Mouse (Mus musculus): ENCODE measurements around the gene Fmc1.
A peak's percentile ranks its signal among the peaks of the same experiment; 100 is the strongest.
"Not testable (repeated sequence)": the region's sequence is repeated elsewhere in the genome, so short reads cannot be mapped to it uniquely, and the experiment has no call there.

Gene Fmc1

DNA sequence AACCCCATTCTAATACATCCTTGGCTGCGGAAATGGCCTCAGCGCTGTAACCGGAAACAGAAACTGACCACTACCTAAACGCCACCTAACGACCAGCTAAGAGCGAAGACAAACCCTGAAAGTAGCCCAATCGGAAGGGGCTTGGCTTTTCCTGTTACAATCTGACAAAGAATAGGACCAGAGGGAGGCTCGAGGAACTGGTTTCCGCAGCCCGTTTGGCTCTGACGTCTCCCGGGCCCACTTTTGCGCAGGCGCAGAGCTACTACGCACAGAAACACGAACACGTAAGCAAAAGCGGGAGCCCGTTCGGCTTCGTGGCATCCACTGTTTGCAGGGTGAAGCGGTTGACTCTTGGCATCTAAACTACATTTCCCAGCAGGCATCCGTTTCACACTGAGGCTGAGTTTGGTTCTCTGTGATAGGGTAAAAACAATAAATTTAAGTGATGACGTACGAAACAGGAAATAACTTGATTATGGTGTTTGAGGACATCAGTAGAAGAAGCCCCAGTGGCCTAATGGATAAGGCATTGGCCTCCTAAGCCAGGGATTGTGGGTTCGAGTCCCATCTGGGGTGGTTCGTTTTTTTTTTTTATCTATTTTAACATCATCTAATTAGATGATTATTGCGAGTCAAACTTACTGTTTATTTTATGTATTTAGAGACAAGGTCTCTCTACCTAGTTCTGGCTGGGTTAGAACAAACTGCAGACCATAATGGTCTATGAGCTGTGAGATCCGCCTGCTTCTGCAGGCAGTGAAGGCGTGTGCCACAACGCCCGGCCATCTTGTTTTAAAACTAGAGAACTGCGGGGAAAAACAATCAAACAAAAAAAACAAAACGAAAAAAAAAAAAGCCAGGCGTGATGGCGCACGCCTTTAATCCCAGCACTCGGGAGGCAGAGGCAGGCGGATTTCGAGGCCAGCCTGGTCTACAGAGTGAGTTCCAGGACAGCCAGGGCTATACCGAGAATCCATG lies at the start of gene Fmc1:
Fmc1 (plus strand) TSS at position 75 of the 978 bp plus-strand sequence.
- DNase-seq, result peak; percentile 100

DNA sequence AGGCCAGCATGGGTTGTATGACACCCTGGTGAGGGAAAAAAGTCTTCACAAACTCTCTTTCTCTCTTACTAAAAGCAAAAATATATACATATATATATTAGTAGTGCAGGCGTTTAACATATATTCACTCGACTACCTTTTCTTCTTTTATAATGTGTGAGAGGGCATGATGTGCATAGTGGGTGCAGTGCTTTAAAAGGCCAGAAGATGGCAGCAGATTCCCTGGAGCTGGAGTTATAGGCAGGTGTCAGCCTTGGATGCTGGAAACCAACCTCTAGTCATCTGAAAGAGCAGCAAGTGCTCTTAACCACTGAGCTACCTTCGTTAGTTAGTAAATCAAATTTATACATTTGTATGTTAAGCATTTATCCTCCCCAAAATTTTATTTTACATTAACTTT lies 40.8 kb upstream of the Fmc1 start:
- peak; percentile 15 for DNase-seq

DNA sequence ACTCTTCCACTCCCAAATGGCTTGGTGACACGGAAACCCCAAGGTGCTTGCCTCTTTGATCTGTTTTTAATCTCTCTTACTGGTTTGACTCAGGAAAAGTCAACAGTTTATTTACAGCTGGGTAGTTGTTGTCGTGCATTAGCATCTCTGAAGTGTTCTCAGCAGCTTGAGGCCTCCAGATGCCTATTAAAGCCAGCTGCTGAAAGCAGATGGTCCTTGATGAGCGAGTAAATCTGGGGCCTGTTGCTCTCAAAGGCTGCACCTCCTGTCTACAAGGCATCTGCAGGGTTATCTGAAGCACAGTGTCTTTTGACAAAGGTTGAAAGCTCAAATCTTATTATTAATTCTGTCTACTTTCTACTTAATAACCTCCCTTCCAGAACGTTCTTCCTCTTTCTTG lies 37.7 kb upstream of the Fmc1 start:
- DNase-seq, result no peak

DNA sequence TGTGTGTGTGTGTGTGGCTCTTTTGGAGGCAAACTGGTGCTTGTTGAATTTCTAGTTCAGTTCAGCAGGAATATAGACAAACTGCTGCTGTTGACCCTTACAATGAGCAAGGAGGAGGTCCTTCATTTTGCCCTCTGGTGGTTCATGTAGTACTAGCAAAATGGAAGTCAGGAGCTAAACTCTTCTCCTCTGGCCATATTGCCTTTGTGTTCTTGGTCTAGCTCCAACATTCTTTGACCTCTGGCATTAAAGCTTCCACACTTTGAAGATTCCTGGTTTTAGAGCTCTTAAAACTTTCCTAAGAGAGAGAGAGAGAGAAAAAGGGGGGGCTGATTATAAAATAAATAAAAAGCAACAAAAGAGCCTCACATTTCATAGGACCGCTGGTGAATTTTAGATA lies 21.2 kb upstream of the Fmc1 start:
- no peak for DNase-seq

DNA sequence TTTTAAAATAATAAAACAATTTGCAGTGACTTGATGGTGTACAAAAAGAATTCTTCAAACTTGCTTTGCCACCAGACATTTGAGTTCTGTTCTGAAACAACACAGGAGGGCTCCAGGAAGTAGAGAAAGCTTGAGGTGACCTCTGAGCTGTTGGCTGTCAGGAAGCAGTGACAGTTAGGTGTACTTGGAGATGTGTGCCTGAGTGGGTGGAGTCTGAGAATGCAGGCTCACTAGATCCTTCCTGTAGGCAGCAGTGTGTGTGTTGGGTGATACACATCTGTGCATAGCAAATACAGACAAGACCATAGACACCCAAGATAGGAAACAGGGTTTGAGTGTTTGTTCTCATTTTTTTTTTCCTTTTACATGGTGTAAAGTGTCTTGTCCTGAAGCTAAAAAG lies 20.5 kb upstream of the Fmc1 start:
- DNase-seq, result no peak

DNA sequence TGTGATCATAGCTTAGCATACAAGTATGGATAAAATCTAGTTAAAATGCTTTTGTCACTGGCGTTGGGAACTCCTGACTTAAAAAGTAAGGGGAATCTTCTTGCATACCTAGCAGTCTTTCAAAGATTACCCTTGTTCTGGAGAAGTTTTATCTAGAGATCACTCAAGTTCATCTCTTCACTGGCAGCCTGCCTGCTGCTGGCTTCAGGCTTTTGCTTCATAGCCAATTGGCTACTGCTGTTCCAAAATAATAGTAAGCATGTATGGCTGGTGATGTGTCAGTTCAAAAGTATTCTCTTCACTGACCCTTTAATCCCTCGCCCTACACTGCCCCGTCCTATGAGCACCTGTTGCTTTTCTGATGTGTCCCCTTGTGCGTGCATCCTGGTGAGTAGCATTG lies 18.1 kb upstream of the Fmc1 start:
- no peak for DNase-seq

DNA sequence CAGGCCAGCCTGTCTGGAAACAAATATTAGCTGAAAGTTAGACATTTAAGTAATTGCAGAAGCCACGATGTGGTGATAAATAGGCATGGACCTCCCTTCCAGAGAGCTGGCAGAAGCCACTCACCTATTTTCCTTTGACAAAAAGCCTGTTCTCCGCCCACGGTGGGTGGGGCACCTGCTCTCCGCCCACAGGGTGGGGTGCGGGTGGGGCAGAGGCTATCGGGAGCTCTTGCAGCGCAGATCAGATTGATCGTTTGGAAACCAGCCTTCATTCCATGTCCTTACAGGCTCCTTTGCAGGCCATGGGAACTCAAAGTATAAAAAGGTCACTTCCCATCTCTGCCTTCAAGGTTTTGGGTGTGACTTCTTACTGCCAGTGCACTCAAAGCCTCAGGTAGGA lies 9.5 kb upstream of the Fmc1 start:
- no peak for DNase-seq

DNA sequence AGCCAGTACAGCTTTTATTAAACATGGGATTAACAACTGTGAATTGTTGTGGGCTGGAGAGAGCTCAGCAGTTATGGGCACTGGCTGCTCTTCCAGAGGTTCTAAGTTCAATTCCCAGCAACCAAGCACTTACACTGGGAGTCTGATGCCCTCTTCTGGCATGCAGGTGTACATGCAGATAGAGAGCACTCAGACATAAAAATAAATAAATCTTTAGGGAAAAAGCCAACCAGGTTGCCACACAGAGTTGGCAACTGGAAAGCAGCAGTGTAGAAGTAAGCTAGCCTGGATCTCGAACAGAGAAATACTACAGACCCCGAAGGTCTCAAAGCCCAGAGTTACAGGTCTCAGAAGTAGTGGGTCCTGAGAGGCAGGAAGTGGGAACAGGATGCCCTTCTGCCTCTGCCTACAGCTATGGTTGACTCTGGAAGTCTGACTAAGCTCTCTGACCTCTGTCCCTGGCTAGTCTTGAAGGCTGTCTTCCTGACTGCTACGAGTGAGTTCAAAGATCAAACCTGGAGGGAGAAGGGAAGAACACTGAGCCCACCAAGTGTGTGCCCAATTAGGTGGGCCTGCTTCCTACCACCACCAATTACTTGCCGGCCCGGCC lies 2.0 kb upstream of the Fmc1 start:
- DNase-seq, result peak; percentile 31

DNA sequence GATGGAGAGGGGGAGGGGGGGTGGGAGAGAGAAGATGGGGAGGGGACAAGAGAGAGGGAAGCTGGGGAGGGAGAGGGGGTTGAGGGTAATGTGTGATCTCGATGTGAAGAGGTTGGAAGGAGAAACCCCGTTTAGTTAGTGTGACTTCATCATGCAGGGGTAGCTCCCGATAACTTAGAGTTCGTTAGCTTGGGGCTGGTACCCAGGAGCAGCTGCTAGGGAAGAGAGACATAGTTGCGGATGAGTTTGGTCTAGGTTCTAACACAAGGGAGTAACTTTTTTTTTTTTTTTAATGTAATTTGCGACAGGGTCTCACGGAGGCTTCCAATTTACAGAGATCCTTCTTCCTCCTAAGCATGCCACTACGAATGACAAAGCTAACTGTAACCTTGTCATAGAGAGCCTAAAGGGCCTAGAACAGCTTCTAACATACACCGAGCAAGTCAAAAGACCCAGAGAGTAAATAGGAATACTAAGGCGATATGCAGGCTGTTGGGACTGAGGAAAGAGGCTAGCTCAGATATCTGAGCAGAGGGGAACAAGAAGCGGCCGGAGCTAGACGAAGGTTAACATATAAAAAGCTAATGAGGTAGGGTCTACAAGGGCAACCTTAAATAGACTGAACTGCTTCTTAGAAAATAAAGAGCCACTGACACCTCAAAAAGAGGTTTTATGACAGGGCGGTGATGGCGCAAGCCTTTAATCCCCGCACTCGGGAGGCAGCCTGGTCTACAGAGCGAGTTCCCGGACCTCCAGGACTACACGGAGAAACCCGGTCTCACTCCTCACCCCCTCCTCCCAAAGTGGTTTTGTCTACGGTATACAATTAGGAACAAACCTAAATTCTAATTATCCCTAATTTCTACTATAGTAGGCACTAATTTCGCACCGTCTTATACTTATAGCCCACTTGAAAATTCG lies 542 bp upstream of the Fmc1 start:
- peak; percentile 54 for DNase-seq

DNA sequence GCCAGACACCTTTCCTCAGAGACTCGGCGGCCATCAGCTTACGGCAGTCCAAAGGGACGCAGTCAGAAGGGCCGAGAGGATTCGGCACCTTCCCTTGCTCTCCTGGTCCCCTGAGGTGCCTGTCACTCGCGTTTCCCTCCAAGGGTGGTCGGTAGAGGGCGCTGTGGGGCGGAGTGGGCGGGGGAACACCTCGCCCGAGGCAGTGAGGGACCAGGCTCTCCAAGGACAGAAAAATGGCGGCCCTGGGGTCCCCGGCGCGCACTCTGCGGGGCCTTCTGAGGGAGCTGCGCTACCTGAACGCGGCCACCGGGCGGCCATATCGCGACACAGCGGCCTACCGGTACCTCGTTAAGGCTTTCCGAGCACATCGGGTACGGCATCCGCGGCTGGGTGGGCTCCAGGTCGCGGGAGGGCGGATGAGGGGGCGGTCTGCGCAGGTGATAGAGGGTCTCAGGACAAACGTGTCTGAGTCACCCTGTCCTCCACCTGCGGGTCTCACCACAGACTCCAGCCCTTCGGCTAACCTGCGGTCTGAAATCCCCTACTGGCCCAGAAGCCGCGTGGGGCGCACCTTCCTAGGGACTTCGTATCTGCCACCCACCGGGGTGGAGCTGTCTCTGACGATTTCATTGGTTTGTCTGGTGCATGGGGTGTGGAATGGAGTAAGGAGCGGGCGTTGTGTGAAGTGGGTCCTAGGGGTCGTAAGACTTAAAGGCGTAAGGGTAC lies 1.5 kb downstream of the Fmc1 start:
- DNase-seq, result peak; percentile 96

DNA sequence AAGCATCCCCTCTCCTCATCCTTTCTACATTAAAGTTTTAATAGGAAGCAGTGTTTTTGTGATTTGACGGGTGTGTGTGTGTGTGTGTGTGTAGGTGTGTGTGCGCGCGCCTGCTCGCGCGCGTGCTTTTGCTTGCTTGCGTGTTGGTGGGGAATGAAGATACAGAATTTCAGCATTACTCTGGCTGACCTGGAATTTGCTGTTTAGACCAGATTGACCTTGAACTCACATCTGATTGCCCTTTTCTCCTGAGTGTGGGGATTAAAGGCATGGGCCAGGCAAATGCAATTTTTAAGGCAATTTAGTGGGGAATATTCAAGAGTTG lies 2.0 kb downstream of the Fmc1 start:
- DNase-seq, result no peak

DNA sequence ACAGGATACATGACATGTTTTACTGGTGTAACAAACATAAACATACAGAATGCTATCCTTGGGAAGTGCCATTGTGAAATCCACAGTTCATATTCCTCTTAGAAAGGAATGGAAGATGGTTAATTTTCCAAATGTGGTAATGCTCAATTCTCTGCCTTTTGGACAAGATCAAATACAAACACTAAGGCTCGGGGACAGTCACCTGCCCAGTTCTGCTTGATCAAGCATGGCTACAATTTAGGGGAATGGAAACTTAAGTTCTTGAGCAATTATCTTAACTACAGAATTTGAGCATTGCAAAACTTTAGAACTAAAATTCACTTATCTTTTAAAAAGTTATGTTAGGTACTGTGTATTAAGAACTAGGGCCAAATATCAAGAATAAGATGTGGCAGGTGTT lies 2.5 kb downstream of the Fmc1 start:
- DNase-seq, result no peak

DNA sequence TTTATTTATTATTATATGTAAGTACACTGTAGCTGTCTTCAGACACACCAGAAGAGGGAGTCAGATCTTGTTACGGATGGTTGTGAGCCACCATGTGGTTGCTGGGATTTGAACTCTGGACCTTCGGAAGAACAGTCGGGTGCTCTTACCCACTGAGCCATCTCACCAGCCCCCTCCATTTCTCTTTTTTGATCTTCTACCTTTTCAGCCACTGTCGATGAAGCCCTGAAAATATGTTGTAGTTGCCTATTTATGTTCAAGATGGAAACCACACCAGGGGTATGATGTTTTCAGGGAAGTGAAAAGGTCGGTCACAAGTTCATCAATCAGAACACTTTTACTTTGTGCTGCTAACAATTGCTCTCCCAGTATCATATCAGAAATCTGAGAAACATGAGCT lies 10.8 kb downstream of the Fmc1 start:
- DNase-seq, result not testable (repeated sequence)

DNA sequence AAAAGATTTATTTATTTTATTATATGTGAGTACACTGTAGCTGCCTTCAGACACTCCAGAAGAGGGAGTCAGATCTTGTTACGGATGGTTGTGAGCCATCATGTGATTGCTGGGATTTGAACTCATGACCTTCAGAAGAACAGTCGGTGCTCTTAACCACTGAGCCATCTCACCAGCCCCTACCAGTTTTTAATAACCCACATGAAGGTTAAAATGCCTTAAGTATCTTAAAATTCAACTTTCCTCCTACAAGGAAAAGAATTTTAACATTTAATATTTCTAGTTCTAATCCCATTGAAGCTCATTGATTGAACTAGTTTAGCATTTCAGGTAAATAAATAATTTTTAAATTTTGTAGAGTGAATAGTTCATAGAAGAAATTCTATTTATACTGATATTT lies 13.7 kb downstream of the Fmc1 start:
- not testable (repeated sequence) for DNase-seq

DNA sequence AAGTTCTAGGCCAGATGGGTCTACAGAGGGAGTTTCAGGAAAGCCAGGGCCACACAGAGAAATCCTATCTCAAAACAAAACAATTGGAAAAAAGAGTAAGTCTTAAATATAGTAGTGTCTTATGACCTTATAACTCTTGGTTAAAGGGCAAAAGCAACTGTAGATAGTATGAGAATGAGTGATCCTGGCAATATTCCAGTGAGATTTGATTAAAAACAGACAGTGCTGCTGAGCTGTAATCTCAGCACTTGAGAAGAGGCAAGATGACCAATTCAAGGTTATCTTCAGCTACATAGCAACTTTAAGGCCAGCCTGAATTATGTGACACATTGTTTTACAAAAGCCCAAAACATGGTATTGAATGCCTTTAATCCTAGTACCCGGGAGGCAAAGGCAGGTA lies 14.4 kb downstream of the Fmc1 start:
- DNase-seq, result no peak

DNA sequence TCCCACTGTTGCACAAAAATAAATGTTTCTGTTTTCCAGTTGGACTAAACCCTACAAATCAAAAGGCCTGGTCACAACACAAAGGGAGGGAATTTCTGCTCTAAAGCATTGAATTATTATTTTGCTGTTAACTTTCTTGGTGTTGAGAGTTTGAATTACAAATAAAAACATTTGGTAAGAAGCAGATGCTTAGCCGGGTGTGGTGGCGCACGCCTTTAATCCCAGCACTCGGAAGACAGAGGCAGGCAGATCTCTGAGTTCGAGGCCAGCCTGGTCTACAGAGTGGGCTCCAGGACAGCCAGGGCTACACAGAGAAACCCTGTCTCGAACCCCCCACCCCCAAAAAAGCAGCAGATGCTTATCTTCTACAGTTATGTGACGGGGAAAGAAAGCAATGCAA lies 15.3 kb downstream of the Fmc1 start:
- not testable (repeated sequence) for DNase-seq

DNA sequence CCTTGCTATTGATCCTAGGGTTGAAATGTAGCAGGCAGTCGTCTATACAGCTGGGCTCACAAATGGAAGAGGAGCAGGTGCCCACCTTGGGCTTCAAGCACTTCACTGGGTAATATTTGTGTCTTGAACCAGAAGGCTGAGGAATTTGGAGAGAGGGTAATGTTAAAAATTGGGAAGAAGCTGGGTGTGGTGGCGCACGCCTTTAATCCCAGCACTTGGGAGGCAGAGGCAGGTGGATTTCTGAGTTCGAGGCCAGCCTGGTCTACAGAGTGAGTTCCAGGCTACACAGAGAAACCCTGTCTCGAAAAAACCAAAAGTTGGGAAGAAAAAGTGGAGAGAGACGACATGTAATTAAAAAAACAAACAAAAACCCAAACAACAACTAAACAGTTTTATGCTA lies 16.5 kb downstream of the Fmc1 start:
- DNase-seq, result peak; percentile 43

DNA sequence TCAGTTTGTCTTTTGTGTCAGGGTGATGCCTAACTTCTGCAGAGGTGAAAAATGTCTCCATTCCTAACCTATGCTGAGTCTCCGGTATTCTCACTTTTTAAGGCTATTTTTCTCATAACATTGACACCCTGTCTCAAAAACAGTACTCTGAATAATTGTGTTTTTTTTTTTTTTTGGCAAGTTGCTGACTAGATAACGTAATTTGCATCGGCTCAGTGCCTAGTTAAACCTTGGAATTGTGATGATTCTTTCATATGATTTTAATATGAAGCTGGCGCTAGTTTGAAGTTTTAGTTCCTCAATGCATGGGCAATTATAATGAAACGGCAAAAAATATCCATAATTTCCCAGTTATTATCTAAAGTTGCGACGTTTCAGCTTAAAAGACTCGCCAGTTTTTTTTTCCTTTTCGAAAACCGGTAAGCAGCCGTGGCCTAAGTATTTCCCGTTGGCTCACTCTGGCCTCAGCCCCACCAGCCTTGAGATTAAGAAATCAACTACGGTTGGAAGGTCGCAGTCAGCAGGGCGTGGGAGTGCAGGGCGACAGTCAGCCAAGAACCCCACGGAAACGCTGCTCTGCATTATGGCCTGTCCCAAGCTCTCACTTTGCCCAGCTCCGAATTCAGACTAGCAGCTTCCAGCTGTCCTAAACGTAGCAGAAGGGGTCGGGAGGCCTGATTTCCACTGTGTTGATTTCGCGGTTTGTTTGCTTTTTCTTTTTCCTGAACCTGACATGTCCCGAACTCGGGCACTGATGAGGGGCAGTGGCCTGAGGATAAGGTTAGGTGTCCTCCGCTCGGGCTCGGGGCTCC lies 17.2 kb downstream of the Fmc1 start:
- DNase-seq, result no peak

DNA sequence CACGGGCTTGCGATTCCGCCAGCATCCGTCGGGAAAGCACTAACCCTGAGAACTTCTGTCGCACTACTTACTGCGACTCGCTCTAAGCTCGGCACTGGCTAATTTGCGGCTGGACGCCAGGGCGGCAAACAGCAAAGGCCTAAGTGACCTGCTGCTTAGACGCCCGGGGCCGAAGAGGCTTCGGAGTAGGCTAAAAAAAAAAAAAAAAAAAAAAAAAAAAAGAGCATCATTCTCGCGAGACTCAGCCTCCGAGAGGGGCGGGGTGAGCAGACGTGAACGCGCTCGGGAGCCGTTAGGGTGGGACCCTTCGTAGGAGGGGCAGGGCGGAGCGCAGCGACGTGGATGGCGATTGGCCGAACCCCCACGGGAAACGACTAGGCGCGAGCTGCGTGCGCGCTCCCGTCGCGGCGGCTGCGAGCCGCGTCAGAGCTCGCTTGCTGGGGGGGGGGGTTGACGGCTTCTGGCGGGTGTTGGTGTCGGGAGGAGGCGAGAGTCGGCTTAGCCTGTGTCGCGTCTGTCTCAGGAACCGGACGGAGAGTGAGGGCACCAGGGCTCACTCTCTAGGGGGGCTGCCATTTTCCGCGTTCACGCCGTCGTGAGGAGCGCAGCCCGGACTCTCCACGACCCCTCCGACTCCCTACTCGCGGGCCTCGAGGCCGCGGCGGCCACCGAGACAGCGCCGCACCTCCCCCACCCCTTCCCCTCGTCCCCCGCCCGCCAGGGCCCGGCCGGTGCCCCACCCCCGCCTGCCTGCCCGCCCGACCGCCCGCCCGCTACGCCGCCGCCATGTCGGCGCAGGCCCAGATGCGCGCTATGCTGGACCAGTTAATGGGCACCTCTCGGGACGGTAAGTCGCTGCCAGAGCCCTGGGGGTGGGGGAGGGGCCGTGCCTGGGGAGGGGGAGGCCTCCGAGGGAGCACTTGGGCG lies 18.0 kb downstream of the Fmc1 start, which contains the start of gene Luc7l2:
Luc7l2 (plus strand) TSS at position 273 of the 927 bp plus-strand sequence.
- DNase-seq, result peak; percentile 98

DNA sequence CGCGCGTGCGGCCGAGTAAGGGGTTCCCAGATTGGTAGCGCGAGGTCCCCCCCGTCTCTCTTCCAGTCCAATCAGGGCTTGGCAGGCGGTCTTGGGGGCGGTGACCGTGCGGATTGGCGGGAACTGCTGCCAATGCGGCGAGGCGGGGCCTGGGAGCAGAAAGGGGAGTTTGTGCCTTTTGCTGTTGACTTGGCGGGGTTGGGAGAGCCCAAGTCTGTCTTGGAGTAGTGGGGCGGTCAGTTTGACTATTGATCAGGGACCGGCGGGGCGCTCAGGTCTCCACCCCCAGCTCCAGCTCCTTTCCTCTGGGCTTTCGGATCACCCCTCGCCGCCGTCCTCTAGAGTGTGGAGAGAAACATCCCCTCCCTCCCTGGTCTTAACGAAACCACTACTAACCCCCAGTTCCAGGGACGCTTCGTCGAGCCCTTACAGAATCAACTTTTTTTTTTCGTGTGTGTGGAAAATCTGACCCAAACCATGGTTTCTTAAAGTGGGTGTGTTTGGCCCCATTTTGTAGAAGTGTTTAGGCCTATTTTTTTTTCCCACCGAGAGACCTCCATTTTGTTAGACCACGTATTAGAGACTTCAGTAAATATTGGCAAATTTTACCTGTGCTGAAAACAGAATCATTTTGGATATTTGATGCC lies 18.8 kb downstream of the Fmc1 start:
- peak; percentile 98 for DNase-seq

Measured in cerebellum, adult 11-12 months (tissue).